Mouse (Mus musculus) midbrain, postnatal 0 days (tissue): ENCODE measurements at regions not wholly inside any gene's neighbourhood (a gene's known extent, or its start where the extent isn't known, plus 50 kb on each side); places are given as distances from the start of the nearest gene placed in this dataset.

ENCODE experiments used
- ATAC-seq: fragments of 200-750 bp; cut with Nextera tagmentation; 2 replicates; pipeline ENCODE4 v1.8.0; 2017; ENCODE audit warnings: moderate number of reproducible peaks, mild to moderate bottlenecking, moderate TSS enrichment, moderate library complexity; ENCODE audit not compliant: low FRiP score
- DNase-seq: peaks from one replicate; pipeline ENCODE4 v3.0.0-alpha.2; 2015; ENCODE audit warnings: low spot score
- H3K27ac ChIP-seq: fragments of 300-500 bp; sonication (generic); 2 replicates; pipeline ENCODE4 v1.5.1; 2014; ENCODE audit warnings: low read depth, mild to moderate bottlenecking, low read length, mixed read lengths
- H3K27me3 ChIP-seq: fragments of 300-500 bp; sonication (generic); 2 replicates; pipeline ENCODE4 v1.6.1; 2014; ENCODE audit warnings: low read length, control low read depth, mixed read lengths; ENCODE audit not compliant: insufficient read depth
- H3K36me3 ChIP-seq: fragments of 300-500 bp; sonication (generic); 2 replicates; pipeline ENCODE4 v1.6.1; 2014; ENCODE audit warnings: low read length, control low read depth, mixed read lengths; ENCODE audit not compliant: insufficient read depth
- H3K4me1 ChIP-seq: fragments of 300-500 bp; sonication (generic); 2 replicates; pipeline ENCODE4 v1.6.1; 2014; ENCODE audit warnings: mild to moderate bottlenecking, control low read depth, antibody characterized with exemption, low read length, mixed read lengths; ENCODE audit not compliant: insufficient read depth
- H3K4me2 ChIP-seq: fragments of 300-500 bp; sonication (generic); 2 replicates; pipeline ENCODE4 v1.6.1; 2014; ENCODE audit warnings: low read depth, mild to moderate bottlenecking, low read length, mixed read lengths; ENCODE audit not compliant: poor library complexity, severe bottlenecking
- H3K4me3 ChIP-seq: fragments of 300-500 bp; sonication (generic); 2 replicates; pipeline ENCODE4 v1.5.1; 2014; ENCODE audit warnings: low read depth, mild to moderate bottlenecking, low read length, moderate library complexity
- H3K9ac ChIP-seq: fragments of 300-500 bp; sonication (generic); replicated peaks from 2 replicates; pipeline ENCODE4 v1.6.1; 2014; ENCODE audit warnings: mild to moderate bottlenecking, low read length, moderate library complexity, mixed read lengths; ENCODE audit not compliant: poor library complexity, severe bottlenecking
- H3K9me3 ChIP-seq: fragments of 300-500 bp; sonication (generic); 2 replicates; pipeline ENCODE4 v1.6.1; 2016; ENCODE audit warnings: low read length, control low read depth
- CTCF ChIP-seq: IDR thresholded peaks from 2 replicates; pipeline ENCODE4 v1.5.1; 2016; ENCODE audit warnings: antibody characterized with exemption, mild to moderate bottlenecking
- WGBS: fragments of 180-500 bp; shearing (Covaris S2); extraction: QIAGEN DNeasy Blood & Tissue Kit; methylation state at CpG from one replicate; pipeline ENCODE4 v1.1.7; 2014; 5-methylcytosine and 5-hydroxymethylcytosine counted together

- H3K36me3 ChIP-seq, result no peaks in the 10 kb centered on the region
- H3K4me3 ChIP-seq, result no peak overlapping the region
- no peak for ATAC-seq
- TF ChIP-seq CTCF, result no peak
- H3K4me2 ChIP-seq, result no peak overlapping the region
- no peak overlapping the region for H3K27ac ChIP-seq
- DNase-seq, result no peak
- no peaks in the 10 kb centered on the region for H3K4me1 ChIP-seq
- H3K9ac ChIP-seq, result no peak overlapping the region
- H3K27me3 ChIP-seq, result no peaks in the 10 kb centered on the region
- 54% methylated on average over 13 of the region's 13 CpGs for WGBS
- H3K9me3 ChIP-seq, result no peaks in the 10 kb centered on the region
These were observed 110.6 kb upstream of the A530016L24Rik start for GRCm38 (mm10) chr12:112378482-112379243.

- WGBS, result 67% methylated on average over 9 of the region's 9 CpGs
- H3K9ac ChIP-seq, result no peak overlapping the region
- peak; percentile 26; the same call in 1 of the 2 replicates for TF ChIP-seq CTCF
These were observed 101.4 kb upstream of the A530016L24Rik start for GRCm38 (mm10) chr12:112387836-112388235.

GRCm38 (mm10) chr12:112395909-112396308 is 93.3 kb upstream of the A530016L24Rik start:
- H3K4me2 ChIP-seq, result 0 out of 2 replicates have a peak overlapping the region, but pooled peaks have one; percentile 26
- WGBS, result 26% methylated on average over 13 of the region's 13 CpGs
- TF ChIP-seq CTCF, result no peak
- H3K9ac ChIP-seq, result 0 out of 2 replicates have a peak overlapping the region, but pooled peaks have one; percentile 19
- peaks cover 7% of the 10 kb centered on the region; the same call in 1 of the 2 replicates for H3K27me3 ChIP-seq
- H3K9me3 ChIP-seq, result no peaks in the 10 kb centered on the region
- H3K4me3 ChIP-seq, result no peak overlapping the region
- DNase-seq (peak; percentile 9), ATAC-seq (no peak)
- peak overlapping the region; percentile 38 for H3K27ac ChIP-seq
- no peaks in the 10 kb centered on the region for H3K36me3 ChIP-seq
- H3K4me1 ChIP-seq, result peaks cover 15% of the 10 kb centered on the region

More at GRCm38 (mm10) chr12:112387836-112388235, 101.4 kb upstream of the A530016L24Rik start:
- ATAC-seq (no peak), DNase-seq (no peak)
- Histone ChIP-seq H3K36me3 (no peaks in the 10 kb centered on the region), H3K9me3 (no peaks in the 10 kb centered on the region), H3K4me2 (no peak overlapping the region), H3K27me3 (peaks cover 10% of the 10 kb centered on the region; the same call in 1 of the 2 replicates), H3K27ac (no peak overlapping the region), H3K4me3 (no peak overlapping the region), H3K4me1 (no peaks in the 10 kb centered on the region)

GRCm38 (mm10) chr12:112403688-112404240 is 85.5 kb upstream of the A530016L24Rik start:
- Histone ChIP-seq H3K27ac (no peak overlapping the region), H3K9me3 (no peaks in the 10 kb centered on the region), H3K4me2 (no peak overlapping the region), H3K4me1 (no peaks in the 10 kb centered on the region), H3K27me3 (no peaks in the 10 kb centered on the region), H3K9ac (no peak overlapping the region), H3K36me3 (no peaks in the 10 kb centered on the region), H3K4me3 (no peak overlapping the region)
- TF ChIP-seq CTCF, result no peak
- WGBS, result 65% methylated on average over 11 of the region's 11 CpGs
- no peak for ATAC-seq
- DNase-seq, result no peak

GRCm38 (mm10) chr12:112404338-112404737 is 84.9 kb upstream of the A530016L24Rik start:
- Histone ChIP-seq H3K27ac (no peak overlapping the region), H3K4me3 (no peak overlapping the region), H3K27me3 (no peaks in the 10 kb centered on the region), H3K4me1 (no peaks in the 10 kb centered on the region), H3K9ac (no peak overlapping the region), H3K9me3 (no peaks in the 10 kb centered on the region), H3K36me3 (no peaks in the 10 kb centered on the region), H3K4me2 (no peak overlapping the region)
- DNase-seq (no peak), ATAC-seq (no peak)
- TF ChIP-seq CTCF, result no peak
- 67% methylated on average over 12 of the region's 12 CpGs for WGBS

GRCm38 (mm10) chr12:112405781-112406213 is 83.5 kb upstream of the A530016L24Rik start:
- ATAC-seq, result no peak
- no peak for TF ChIP-seq CTCF
- Histone ChIP-seq H3K4me3 (no peak overlapping the region), H3K4me1 (0 out of 2 replicates have a peak, but pooled peaks cover 4% of the 10 kb centered on the region), H3K9ac (no peak overlapping the region), H3K4me2 (no peak overlapping the region), H3K27me3 (no peaks in the 10 kb centered on the region), H3K36me3 (no peaks in the 10 kb centered on the region), H3K9me3 (no peaks in the 10 kb centered on the region), H3K27ac (no peak overlapping the region)
- 86% methylated on average over 12 of the region's 12 CpGs for WGBS
- no peak for DNase-seq
